In the genomic region with DNA sequence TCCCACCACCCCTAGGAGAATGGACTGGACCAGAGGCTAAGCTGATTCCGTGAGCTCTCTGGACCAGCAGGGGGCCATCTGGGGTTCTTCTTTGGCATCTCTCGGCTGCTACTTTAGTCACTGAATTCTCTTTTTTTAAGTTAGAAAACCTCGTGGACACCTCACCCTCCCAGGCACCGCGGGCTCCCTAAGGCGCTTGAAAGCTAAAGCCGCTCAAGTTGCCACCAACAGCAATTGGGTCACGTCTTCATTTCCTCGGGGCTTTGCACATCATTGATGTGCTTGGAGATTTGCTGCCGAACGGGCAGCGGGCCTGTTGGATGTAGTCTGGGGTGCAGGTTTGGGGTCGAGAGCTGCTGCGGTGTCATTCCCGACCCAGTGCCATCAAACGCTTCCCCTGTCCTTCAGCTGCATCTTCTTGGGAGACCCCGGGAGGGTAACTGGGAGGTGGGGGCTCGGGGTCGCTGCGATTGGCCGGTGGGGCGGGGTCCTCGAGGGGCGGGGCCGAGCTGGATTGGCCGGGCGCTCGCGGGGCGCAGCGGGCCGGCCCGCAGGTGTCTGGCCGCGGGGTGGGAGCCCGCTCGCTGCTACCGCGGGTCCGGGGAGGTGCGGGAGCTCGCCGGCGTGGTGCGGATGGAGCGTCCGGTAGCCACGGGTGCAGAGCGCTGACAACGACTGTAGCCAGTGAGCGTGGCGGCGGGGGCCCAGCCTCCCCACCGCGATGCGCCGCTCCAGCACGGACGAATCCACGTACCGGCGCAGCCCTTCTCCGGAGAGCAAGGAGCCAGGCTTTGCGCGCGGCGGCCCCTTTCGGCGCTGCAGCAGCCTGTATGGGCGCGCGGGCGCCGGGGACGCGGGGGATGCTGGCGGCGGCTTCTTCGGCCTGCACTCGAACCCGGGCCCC, we compare ENCODE assay signal across 8 mouse cellular contexts. TPM values are rescaled to one million over a fixed set of nuclear protein-coding genes. Genes with fewer than 3 reads are reported as not detected.
DNase-seq lines count a peak whose midpoint lies in the region; ATAC-seq and TF ChIP-seq lines count a peak whose summit lies in the region.

No protein-coding gene starts in this region.

- TF ChIP-seq CTCF in thymus, adult 2 months (IDR thresholded peaks at IDR 0.05; ENCODE audit: borderline replicate concordance, control insufficient read depth, extremely low read depth, insufficient read depth, low read length, poor library complexity): 0 out of 2 replicates have a peak, but pooled peaks have one; percentile 39

- peaks cover 11% of the 10 kb centered on the region; the same call in 1 of the 2 replicates for H3K27me3 ChIP-seq in thymus, adult 2 months (ENCODE audit: control insufficient read depth, insufficient read depth, low read length)
- H3K27me3 ChIP-seq in kidney, embryonic 14.5 days (ENCODE audit: control insufficient read depth, insufficient read depth, low read length): no peaks in the 10 kb centered on the region
- peaks cover 11% of the 10 kb centered on the region; the same call in 1 of the 2 replicates for H3K27me3 ChIP-seq in lung, embryonic 15.5 days

- H3K9me3 ChIP-seq in kidney, embryonic 14.5 days (ENCODE audit: control insufficient read depth, low read length): no peaks in the 10 kb centered on the region
- H3K9me3 ChIP-seq in lung, embryonic 15.5 days: no peaks in the 10 kb centered on the region

- 7% methylated on average over 81 of the region's 81 CpGs for WGBS in thymus, adult 2 months
- WGBS in kidney, embryonic 14.5 days: under 1% methylated on average over 77 of the region's 81 CpGs
- under 1% methylated on average over 70 of the region's 81 CpGs for WGBS in lung, embryonic 15.5 days

- TF ChIP-seq POLR2A in thymus, adult 2 months (IDR thresholded peaks at IDR 0.05; ENCODE audit: control insufficient read depth, extremely low read depth, insufficient read depth, low read length, poor library complexity): no peak

- peak; percentile 23 for ATAC-seq in granulocyte monocyte progenitor cell, adult 5-6 weeks (replicated peaks; ENCODE audit: poor library complexity, severe bottlenecking)
- peak; percentile 16 for ATAC-seq in kidney, embryonic 14.5 days (ENCODE audit: low FRiP score, low TSS enrichment)
- no peak for ATAC-seq in lung, embryonic 15.5 days (ENCODE audit: borderline replicate concordance, extremely low read depth, low FRiP score, low TSS enrichment)

- H3K27ac ChIP-seq in thymus, adult 2 months (ENCODE audit: control insufficient read depth, insufficient read depth, low read length): no peak overlapping the region
- no peak overlapping the region for H3K27ac ChIP-seq in kidney, embryonic 14.5 days (ENCODE audit: low read depth, low read length)
- H3K27ac ChIP-seq in lung, embryonic 15.5 days: no peak overlapping the region

- no peak for DNase-seq in thymus, adult 2 months
- DNase-seq in thymus, postnatal 25 days: no peak
- DNase-seq in cerebellum, adult 9-11 months: peak; percentile 85
- peak; percentile 61 for DNase-seq in retina, adult 2 months (ENCODE audit: low read depth, low spot score)
- no peak for DNase-seq in adipocyte (ENCODE audit: low spot score)

- no peaks in the 10 kb centered on the region for H3K36me3 ChIP-seq in thymus, adult 2 months (ENCODE audit: control insufficient read depth, insufficient read depth, low read length)
- no peaks in the 10 kb centered on the region for H3K36me3 ChIP-seq in kidney, embryonic 14.5 days (ENCODE audit: control insufficient read depth, insufficient read depth, low read length)
- no peaks in the 10 kb centered on the region for H3K36me3 ChIP-seq in lung, embryonic 15.5 days

- H3K9ac ChIP-seq in kidney, embryonic 14.5 days (ENCODE audit: low read depth, low read length): peak overlapping the region; percentile 52
- H3K9ac ChIP-seq in lung, embryonic 15.5 days: peak overlapping the region; percentile 44

- peak overlapping the region; percentile 24 for H3K4me3 ChIP-seq in thymus, adult 2 months (ENCODE audit: control insufficient read depth, insufficient read depth, low read length)
- H3K4me3 ChIP-seq in kidney, embryonic 14.5 days (ENCODE audit: low read length): peak overlapping the region; percentile 45
- H3K4me3 ChIP-seq in lung, embryonic 15.5 days: peak overlapping the region; percentile 47

- peak overlapping the region; percentile 73 for H3K4me2 ChIP-seq in kidney, embryonic 14.5 days (replicated peaks; ENCODE audit: low read depth, low read length)
- peak overlapping the region; percentile 94 for H3K4me2 ChIP-seq in lung, embryonic 15.5 days

- peaks cover 26% of the 10 kb centered on the region for H3K4me1 ChIP-seq in thymus, adult 2 months (replicated peaks; ENCODE audit: control insufficient read depth, insufficient read depth, low read length)
- H3K4me1 ChIP-seq in kidney, embryonic 14.5 days (ENCODE audit: control insufficient read depth, insufficient read depth, low read length): peaks cover 40% of the 10 kb centered on the region
- H3K4me1 ChIP-seq in lung, embryonic 15.5 days: peaks cover 50% of the 10 kb centered on the region

RNA-seq across cellular contexts. Expression of gene Tspan4, which starts 6.7 kb away (rescaled TPM):
- 36.9 and 45.1 TPM in 2 replicates for polyA plus RNA-seq in thymus, adult 2 months (2012; rRNA removed)
- 50.4 and 53.8 TPM in 2 replicates for total RNA-seq in granulocyte monocyte progenitor cell, adult 5-6 weeks (2014; fragmentation: Nextera tagmentation)
- total RNA-seq in granulocyte monocyte progenitor cell, adult 5-6 weeks (2017): 42.6 and 44.9 TPM in 2 replicates
- 71.9 and 90.2 TPM in 2 replicates for polyA plus RNA-seq in kidney, embryonic 14.5 days (2014; fragmentation: Nextera tagmentation; extraction: Ambion mirVana)
- 96.9 and 100 TPM in 2 replicates for polyA plus RNA-seq in lung, embryonic 15.5 days (2015; fragmentation: Nextera tagmentation; extraction: Ambion mirVana)

RNA-seq across cellular contexts. Expression of gene Polr2l, which starts 6.8 kb away (rescaled TPM):
- 31.1 and 39.3 TPM in 2 replicates for polyA plus RNA-seq in thymus, adult 2 months (2012; rRNA removed)
- 36.4 and 59.6 TPM in 2 replicates for total RNA-seq in granulocyte monocyte progenitor cell, adult 5-6 weeks (2014; fragmentation: Nextera tagmentation)
- 40.9 and 43.5 TPM in 2 replicates for total RNA-seq in granulocyte monocyte progenitor cell, adult 5-6 weeks (2017)
- 77.9 and 85.5 TPM in 2 replicates for polyA plus RNA-seq in kidney, embryonic 14.5 days (2014; fragmentation: Nextera tagmentation; extraction: Ambion mirVana)
- polyA plus RNA-seq in lung, embryonic 15.5 days (2015; fragmentation: Nextera tagmentation; extraction: Ambion mirVana): 66.9 and 69.2 TPM in 2 replicates

RNA-seq across cellular contexts. Expression of gene Cd151, which starts 14.6 kb away (rescaled TPM):
- 132 and 186 TPM in 2 replicates for polyA plus RNA-seq in thymus, adult 2 months (2012; rRNA removed)
- 19.2 and 20.0 TPM in 2 replicates for total RNA-seq in granulocyte monocyte progenitor cell, adult 5-6 weeks (2014; fragmentation: Nextera tagmentation)
- total RNA-seq in granulocyte monocyte progenitor cell, adult 5-6 weeks (2017): 18.4 and 20.4 TPM in 2 replicates
- polyA plus RNA-seq in kidney, embryonic 14.5 days (2014; fragmentation: Nextera tagmentation; extraction: Ambion mirVana): 93.2 and 108 TPM in 2 replicates
- polyA plus RNA-seq in lung, embryonic 15.5 days (2015; fragmentation: Nextera tagmentation; extraction: Ambion mirVana): 24.4 and 30.7 TPM in 2 replicates

RNA-seq across cellular contexts. Expression of gene Cracr2b, which starts 20.9 kb away (rescaled TPM):
- polyA plus RNA-seq in thymus, adult 2 months (2012; rRNA removed): 10.0 and 14.9 TPM in 2 replicates
- 15.8 and 21.3 TPM in 2 replicates for total RNA-seq in granulocyte monocyte progenitor cell, adult 5-6 weeks (2014; fragmentation: Nextera tagmentation)
- 14.9 and 15.8 TPM in 2 replicates for total RNA-seq in granulocyte monocyte progenitor cell, adult 5-6 weeks (2017)
- 13.1 and 13.4 TPM in 2 replicates for polyA plus RNA-seq in kidney, embryonic 14.5 days (2014; fragmentation: Nextera tagmentation; extraction: Ambion mirVana)
- 35.6 and 40.8 TPM in 2 replicates for polyA plus RNA-seq in lung, embryonic 15.5 days (2015; fragmentation: Nextera tagmentation; extraction: Ambion mirVana)

RNA-seq across cellular contexts. Expression of gene Pnpla2, which starts 26.8 kb away (rescaled TPM):
- 256 and 296 TPM in 2 replicates for polyA plus RNA-seq in thymus, adult 2 months (2012; rRNA removed)
- 93.9 and 97.0 TPM in 2 replicates for total RNA-seq in granulocyte monocyte progenitor cell, adult 5-6 weeks (2014; fragmentation: Nextera tagmentation)
- 19.0 and 35.1 TPM in 2 replicates for total RNA-seq in granulocyte monocyte progenitor cell, adult 5-6 weeks (2017)
- 27.4 and 31.9 TPM in 2 replicates for polyA plus RNA-seq in kidney, embryonic 14.5 days (2014; fragmentation: Nextera tagmentation; extraction: Ambion mirVana)
- polyA plus RNA-seq in lung, embryonic 15.5 days (2015; fragmentation: Nextera tagmentation; extraction: Ambion mirVana): 35.9 and 41.6 TPM in 2 replicates

Comparison
In these comparisons a context has a peak if more than half of its experiments do, and no peak if none do; other contexts are left out.
1. DNase-seq: peak in cerebellum, adult 9-11 months (single experiment) and retina, adult 2 months (single experiment); none in thymus, adult 2 months (single experiment), thymus, postnatal 25 days (single experiment) and adipocyte (single experiment).
2. Peak in every context shown above with its lines, with median percentiles within 50 percentile points of each other: H3K4me3 ChIP-seq.